ENCODE assay signal across 8 mouse cellular contexts in genomic region chr13:54687096-54687495, GRCm38 (mm10). TPM values are rescaled to one million over a fixed set of nuclear protein-coding genes. Genes with fewer than 3 reads are reported as not detected.
DNase-seq lines count a peak whose midpoint lies in the region; ATAC-seq lines count a peak whose summit lies in the region.

No protein-coding gene starts in this region.

- ATAC-seq in common myeloid progenitor, adult 5-6 weeks (replicated peaks; ENCODE audit: low read depth, poor library complexity, severe bottlenecking): peak; percentile 59
- ATAC-seq in megakaryocyte-erythroid progenitor cell, adult 5-6 weeks (replicated peaks; ENCODE audit: low FRiP score, low TSS enrichment, poor library complexity, severe bottlenecking): peak; percentile 51

- DNase-seq in T-cell, adult 2 months (ENCODE audit: low spot score): peak; percentile 92
- peak; percentile 65 for DNase-seq in gastrocnemius, postnatal 10 days
- peak; percentile 93 for DNase-seq in induced T-regulatory cell, adult 2 months (ENCODE audit: low read depth)
- peak; percentile 76 to 78 for DNase-seq in left cerebral cortex, postnatal 25 days (ENCODE audit: low spot score in 2 of 2)
- peak; percentile 65 for DNase-seq in right cerebral cortex, postnatal 14 days
- DNase-seq in urinary bladder, postnatal 4 days (ENCODE audit: low spot score in 2 of 2): peak; percentile 67 to 74

- intact Hi-C loops in left cerebral cortex, postnatal 25 days (cut with DNase I): loop anchor here (5.0 kb wide), 1 partner anchor 635 kb away; the partner anchor contains the start of genes Prelid1 and Rab24

RNA-seq across cellular contexts. Expression of gene Rnf44, which starts 6.6 kb away (rescaled TPM):
- total RNA-seq in common myeloid progenitor, adult 5-6 weeks (2017): 25.4 and 27.6 TPM in 2 replicates
- 10 to 100 TPM; 32.5 to 35.3 TPM for total RNA-seq in gastrocnemius, postnatal 10 days (2021)
- total RNA-seq in left cerebral cortex, postnatal 25 days (2021): 100 to 1,000 TPM; 166 to 176 TPM
- 92.1 and 118 TPM in 2 replicates for total RNA-seq in megakaryocyte-erythroid progenitor cell, adult 5-6 weeks (2014; fragmentation: Nextera tagmentation)
- total RNA-seq in megakaryocyte-erythroid progenitor cell, adult 5-6 weeks (2017): 12.7 and 17.9 TPM in 2 replicates

RNA-seq across cellular contexts. Expression of gene Cdhr2, which starts 14.2 kb away (rescaled TPM):
- total RNA-seq in common myeloid progenitor, adult 5-6 weeks (2017): not detected in 2 replicates
- total RNA-seq in gastrocnemius, postnatal 10 days (2021): under 1 TPM in 1 of 2 experiments, not detected in 1; 0.07 TPM
- under 1 TPM; 0.14 to 0.23 TPM for total RNA-seq in left cerebral cortex, postnatal 25 days (2021)
- not detected in 2 replicates for total RNA-seq in megakaryocyte-erythroid progenitor cell, adult 5-6 weeks (2014; fragmentation: Nextera tagmentation)
- total RNA-seq in megakaryocyte-erythroid progenitor cell, adult 5-6 weeks (2017): not detected in 2 replicates

Comparison
In these comparisons a context has a peak if more than half of its experiments do, and no peak if none do; other contexts are left out.
1. Peak in every context shown above with its lines: DNase-seq and ATAC-seq.